Mouse (Mus musculus) liver, embryonic 14.5 days (tissue): ENCODE data around the gene Ly9. TPM values are rescaled to one million over a fixed set of nuclear protein-coding genes. Genes with fewer than 3 reads are reported as not detected.

Source experiments
- ATAC-seq: fragments of 200-750 bp; cut with Nextera tagmentation; 2 replicates; pipeline ENCODE4 v1.8.0; 2017; ENCODE audit warnings: moderate number of reproducible peaks, mild to moderate bottlenecking, moderate library complexity; ENCODE audit not compliant: insufficient read depth
- DNase-seq, 3 experiments: peaks; one replicate each; pipeline ENCODE4 v3.0.0-alpha.2; 2012 to 2013; ENCODE audit warnings: low read depth in 3 of 3, low spot score in 3 of 3
- H3K27ac ChIP-seq: fragments of 300-500 bp; sonication (generic); 2 replicates; pipeline ENCODE4 v1.5.1; 2014; ENCODE audit warnings: moderate library complexity, mild to moderate bottlenecking, control low read depth, inconsistent platforms
- H3K27me3 ChIP-seq: fragments of 300-500 bp; sonication (generic); 2 replicates; pipeline ENCODE4 v1.6.1; 2014; ENCODE audit warnings: mild to moderate bottlenecking, low read length, moderate library complexity; ENCODE audit not compliant: control insufficient read depth, insufficient read depth
- H3K36me3 ChIP-seq: fragments of 300-500 bp; sonication (generic); replicated peaks from 2 replicates; pipeline ENCODE4 v1.6.1; 2014; ENCODE audit warnings: low read depth; ENCODE audit not compliant: control insufficient read depth, insufficient read depth
- H3K4me1 ChIP-seq, 2 experiments: fragments of 200-500 bp in 1 of 2; fragments of 300-500 bp in 1 of 2; sonication (generic) in 1 of 2; replicated peaks; 2 replicates each; pipeline ENCODE4 v1.6.1; 2012 to 2014; ENCODE audit warnings: antibody characterized with exemption in 1 of 2, inconsistent platforms in 1 of 2, low read length in 1 of 2; ENCODE audit not compliant: control insufficient read depth in 2 of 2, insufficient read depth in 2 of 2
- H3K4me2 ChIP-seq: fragments of 300-500 bp; sonication (generic); 2 replicates; pipeline ENCODE4 v1.6.1; 2014; ENCODE audit warnings: low read depth, mild to moderate bottlenecking, control low read depth, moderate library complexity
- H3K4me3 ChIP-seq, 2 experiments: fragments of 200-500 bp in 1 of 2; fragments of 300-500 bp in 1 of 2; sonication (generic) in 1 of 2; 2 replicates each; pipeline ENCODE4 v1.5.1; 2012 to 2014; ENCODE audit warnings: low read depth in 2 of 2, low read length in 2 of 2, mild to moderate bottlenecking in 2 of 2, control low read depth in 1 of 2, inconsistent platforms in 1 of 2, moderate library complexity in 1 of 2; ENCODE audit not compliant: insufficient read depth in 1 of 2
- H3K9ac ChIP-seq: fragments of 300-500 bp; sonication (generic); replicated peaks from 2 replicates; pipeline ENCODE4 v1.6.1; 2014; ENCODE audit warnings: mild to moderate bottlenecking, control low read depth, moderate library complexity
- H3K9me3 ChIP-seq: fragments of 300-500 bp; sonication (generic); 2 replicates; pipeline ENCODE4 v1.6.1; 2016; ENCODE audit warnings: low read length, mixed read lengths; ENCODE audit not compliant: control insufficient read depth
- CTCF ChIP-seq: IDR thresholded peaks from 2 replicates; pipeline ENCODE4 v1.5.1; 2016; ENCODE audit warnings: antibody characterized with exemption, low read depth, control low read depth
- EP300 ChIP-seq: IDR thresholded peaks from 2 replicates; pipeline ENCODE4 v1.6.1; 2016; ENCODE audit warnings: antibody characterized with exemption, low read depth
- WGBS: fragments of 180-500 bp; shearing (Covaris S2); extraction: QIAGEN DNeasy Blood & Tissue Kit; methylation state at CpG from one replicate; pipeline ENCODE4 v1.1.7; 2014; ENCODE audit not compliant: insufficient replicate concordance; 5-methylcytosine and 5-hydroxymethylcytosine counted together
- polyA plus RNA-seq, 2 experiments: library from polyadenylated mRNA; depleted of rRNA in 1 of 2; stranded (reverse) in 1 of 2; unstranded in 1 of 2; fragments of >200 nt; fragmentation: Nextera tagmentation in 1 of 2; extraction: Ambion mirVana in 1 of 2; gene quantifications; 2 replicates each; pipeline versions ENCODE4 v1.2.1 to v1.2.3; 2012 to 2014

Gene Ly9
- polyA plus RNA-seq, 2 experiments: 0.18 to 1.2 TPM

DNA sequence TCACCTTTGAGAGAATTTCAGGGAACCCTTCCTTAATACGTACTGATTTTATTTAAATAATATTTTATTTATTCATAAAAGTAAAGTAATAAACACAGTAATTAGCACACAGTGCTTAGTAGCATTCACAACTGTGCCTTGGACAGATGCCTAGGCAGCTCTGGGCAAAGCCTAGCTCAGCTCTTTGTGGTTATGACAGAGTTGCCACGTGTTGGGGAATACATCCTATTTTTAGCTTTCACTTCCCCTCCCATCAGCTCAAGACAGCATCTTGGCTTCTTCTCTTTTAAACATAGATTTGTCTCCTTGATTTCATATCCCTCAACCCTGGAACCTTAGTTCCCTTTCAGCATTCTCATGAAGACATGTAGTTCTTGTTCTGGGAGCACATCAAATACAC, 24.2 kb upstream of the Ly9 start:
- ATAC-seq: no peak
- Histone ChIP-seq H3K27ac (no peak overlapping the region), H3K36me3 (no peaks in the 10 kb centered on the region), H3K27me3 (no peaks in the 10 kb centered on the region), H3K9ac (no peak overlapping the region), H3K4me2 (no peak overlapping the region), H3K4me3 (no peak overlapping the region), H3K4me1 (peaks cover 0 to 2% of the 10 kb centered on the region in 2 experiments; a peak in 1 of 4 replicates), H3K9me3 (no peaks in the 10 kb centered on the region)
- WGBS: 25% methylated on average over 2 of the region's 2 CpGs
- TF ChIP-seq CTCF (no peak), EP300 (no peak)
- DNase-seq: no peak

DNA sequence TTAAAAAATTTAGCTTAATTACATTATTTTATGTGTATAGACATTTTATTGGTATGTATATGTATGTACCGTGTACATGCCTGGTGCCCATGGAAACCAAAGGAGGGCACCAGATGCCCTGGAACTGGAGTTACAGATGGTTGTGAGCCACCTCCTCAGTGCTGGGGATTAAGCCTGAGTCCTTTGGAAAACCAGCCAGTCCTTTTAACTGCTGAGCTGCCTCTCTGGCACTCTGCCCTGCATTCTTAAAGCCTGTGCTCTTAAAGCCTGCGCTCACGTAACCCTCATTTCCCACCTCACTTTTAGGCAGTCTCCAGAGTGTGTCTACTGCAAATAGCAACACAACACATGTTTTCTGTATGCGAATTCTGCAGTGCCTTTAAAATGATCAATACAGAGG, 23.7 kb upstream of the Ly9 start:
- peaks cover 0 to 2% of the 10 kb centered on the region in 2 experiments; a peak in 1 of 4 replicates for H3K4me1 ChIP-seq
- H3K4me3 ChIP-seq: no peak overlapping the region
- H3K27ac ChIP-seq: no peak overlapping the region
- no peaks in the 10 kb centered on the region for H3K9me3 ChIP-seq
- DNase-seq (no peak), ATAC-seq (no peak)
- H3K36me3 ChIP-seq: no peaks in the 10 kb centered on the region
- no peak for TF ChIP-seq EP300
- no peak for TF ChIP-seq CTCF
- no peak overlapping the region for H3K9ac ChIP-seq
- WGBS: 61% methylated on average over 4 of the region's 4 CpGs
- H3K4me2 ChIP-seq: no peak overlapping the region
- H3K27me3 ChIP-seq: no peaks in the 10 kb centered on the region

DNA sequence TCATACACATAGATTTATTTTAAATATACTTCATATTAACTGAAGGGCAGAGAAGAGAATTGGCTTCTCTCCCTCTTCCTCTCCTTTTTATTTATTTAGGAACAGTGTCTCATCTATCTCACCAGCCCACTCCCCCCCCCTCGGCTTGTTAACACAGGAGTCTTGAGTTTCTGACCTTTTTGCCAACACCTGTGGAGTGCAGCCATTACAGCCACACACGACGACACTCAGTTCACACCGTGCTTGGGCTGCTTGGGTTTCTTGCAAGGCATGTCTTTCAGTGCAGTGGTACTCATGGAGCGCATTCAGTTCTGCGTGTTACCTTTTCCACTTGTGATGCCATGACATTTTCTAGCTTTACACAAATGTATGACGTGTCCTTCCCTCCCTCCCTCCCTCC, 22.8 kb upstream of the Ly9 start:
- 67% methylated on average over 7 of the region's 7 CpGs for WGBS
- no peak for TF ChIP-seq CTCF
- no peak for TF ChIP-seq EP300
- no peak for ATAC-seq
- no peak overlapping the region for H3K4me2 ChIP-seq
- H3K4me1 ChIP-seq: peaks cover 0 to 2% of the 10 kb centered on the region in 2 experiments; a peak in 1 of 4 replicates
- DNase-seq: no peak
- no peaks in the 10 kb centered on the region for H3K36me3 ChIP-seq
- H3K27me3 ChIP-seq: no peaks in the 10 kb centered on the region
- H3K9ac ChIP-seq: no peak overlapping the region
- no peak overlapping the region for H3K27ac ChIP-seq
- no peaks in the 10 kb centered on the region for H3K9me3 ChIP-seq
- H3K4me3 ChIP-seq: no peak overlapping the region

DNA sequence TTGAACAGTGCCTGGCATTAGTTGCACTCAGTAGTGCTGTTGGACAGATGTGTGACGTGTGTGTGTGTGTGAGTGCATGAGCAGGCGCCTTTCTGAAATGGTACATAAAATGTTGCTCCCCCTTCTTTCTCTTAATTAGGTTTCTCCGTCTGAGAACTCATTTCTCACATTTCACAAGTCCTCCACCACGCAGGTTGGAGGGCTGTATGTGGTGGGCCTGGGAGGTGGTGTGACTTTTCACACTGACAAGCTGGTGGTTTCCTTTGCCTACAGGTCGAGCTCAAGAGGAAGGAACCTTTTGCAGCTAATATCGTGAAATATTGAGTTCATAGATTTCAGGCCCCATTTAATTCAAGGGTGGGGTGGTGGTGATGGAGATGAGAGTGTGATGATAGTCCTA, 22.0 kb upstream of the Ly9 start:
- ATAC-seq: no peak
- no peak for DNase-seq
- TF ChIP-seq EP300 (no peak), CTCF (no peak)
- no peak overlapping the region for H3K4me3 ChIP-seq
- no peaks in the 10 kb centered on the region for H3K9me3 ChIP-seq
- H3K9ac ChIP-seq: no peak overlapping the region
- H3K4me2 ChIP-seq: no peak overlapping the region
- 31% methylated on average over 6 of the region's 6 CpGs for WGBS
- H3K27ac ChIP-seq: no peak overlapping the region
- peaks cover 0 to 2% of the 10 kb centered on the region in 2 experiments; a peak in 1 of 4 replicates for H3K4me1 ChIP-seq
- H3K27me3 ChIP-seq: no peaks in the 10 kb centered on the region
- H3K36me3 ChIP-seq: no peaks in the 10 kb centered on the region

DNA sequence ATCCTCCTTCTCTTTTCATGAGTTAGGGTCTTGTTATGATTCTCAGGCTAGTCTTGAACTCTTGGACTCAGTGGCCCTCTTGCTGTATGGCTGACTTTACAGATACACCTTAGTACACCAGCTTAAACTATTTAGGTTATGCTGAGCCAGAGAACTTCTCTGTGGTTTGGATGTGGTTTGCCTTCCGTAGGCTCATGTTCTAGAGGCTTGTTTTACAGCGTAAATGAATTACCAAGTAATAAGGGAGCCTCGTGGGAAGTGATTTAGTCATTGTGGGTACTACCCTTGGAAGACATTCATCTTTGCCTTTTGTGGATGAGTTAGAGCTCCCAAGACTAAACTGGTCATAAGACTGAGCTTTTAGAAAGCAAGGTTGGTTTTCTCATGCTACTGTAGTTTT, 20.6 kb upstream of the Ly9 start:
- Histone ChIP-seq H3K36me3 (no peaks in the 10 kb centered on the region), H3K27me3 (no peaks in the 10 kb centered on the region), H3K9me3 (no peaks in the 10 kb centered on the region), H3K27ac (no peak overlapping the region), H3K9ac (no peak overlapping the region), H3K4me3 (no peak overlapping the region), H3K4me2 (no peak overlapping the region), H3K4me1 (peaks cover 0 to 2% of the 10 kb centered on the region in 2 experiments; a peak in 1 of 4 replicates)
- TF ChIP-seq CTCF (no peak), EP300 (no peak)
- no peak for ATAC-seq
- DNase-seq: no peak
- 47% methylated on average over 3 of the region's 3 CpGs for WGBS
